Mouse (Mus musculus) cerebellum, adult 2 months (tissue): ENCODE measurements around the gene Prex1. TPM values are rescaled to one million over a fixed set of nuclear protein-coding genes. Genes with fewer than 3 reads are reported as not detected.

Source experiments
- DNase-seq, 2 experiments: peaks; one replicate each; pipeline ENCODE4 v3.0.0; 2021
- H3K27ac ChIP-seq: fragments of 200-500 bp; 2 replicates; pipeline ENCODE4 v1.5.1; 2012; ENCODE audit warnings: low read length, control low read depth, inconsistent platforms; ENCODE audit not compliant: insufficient read depth
- H3K27me3 ChIP-seq: fragments of 200-500 bp; 2 replicates; pipeline ENCODE4 v1.6.1; 2012; ENCODE audit warnings: inconsistent platforms, mild to moderate bottlenecking, low read length, moderate library complexity; ENCODE audit not compliant: control insufficient read depth, insufficient read depth
- H3K4me1 ChIP-seq: fragments of 200-500 bp; 2 replicates; pipeline ENCODE4 v1.6.1; 2011; ENCODE audit warnings: low read length; ENCODE audit not compliant: control insufficient read depth, insufficient read depth
- H3K4me3 ChIP-seq: fragments of 200-500 bp; replicated peaks from 2 replicates; pipeline ENCODE3; 2011; ENCODE audit warnings: mild to moderate bottlenecking, low read depth, low read length, control low read depth; ENCODE audit not compliant: insufficient read depth
- CTCF ChIP-seq: fragments of 200-500 bp; IDR thresholded peaks from 2 replicates; pipeline ENCODE4 v1.5.1; 2011; ENCODE audit warnings: low read depth, mild to moderate bottlenecking, control low read depth, low read length, moderate library complexity, borderline replicate concordance; ENCODE audit not compliant: insufficient read depth
- POLR2A ChIP-seq: fragments of 200-500 bp; IDR thresholded peaks from 2 replicates; pipeline ENCODE4 v1.6.1; 2011; ENCODE audit warnings: low read length, control low read depth, borderline replicate concordance; ENCODE audit not compliant: insufficient read depth
- WGBS: fragments of 180-500 bp; shearing (Covaris S2); methylation state at CpG from one replicate; pipeline ENCODE4 v1.1.7; 2018; 5-methylcytosine and 5-hydroxymethylcytosine counted together
- polyA plus RNA-seq: library from polyadenylated mRNA; depleted of rRNA; stranded (reverse); fragments of >200 nt; gene quantifications from 2 replicates; pipeline ENCODE4 v1.2.3, GENCODE M21; 2012

The Prex1 gene
- polyA plus RNA-seq, 1 experiment, result 70.1 TPM

- TF ChIP-seq POLR2A (no peak), CTCF (no peak)
- Histone ChIP-seq H3K27me3 (no peaks in the 10 kb centered on the region), H3K27ac (no peak overlapping the region), H3K4me1 (no peaks in the 10 kb centered on the region), H3K4me3 (no peak overlapping the region)
- WGBS, result 75% methylated on average over 6 of the region's 6 CpGs
- DNase-seq, result no peak
These were observed 16.9 kb upstream of the Prex1 start for GRCm38 (mm10) chr2:166730567-166730915.

GRCm38 (mm10) chr2:166729656-166730566 is 16.3 kb upstream of the Prex1 start:
- H3K4me3 ChIP-seq, result no peak overlapping the region
- 47% methylated on average over 19 of the region's 19 CpGs for WGBS

DNA sequence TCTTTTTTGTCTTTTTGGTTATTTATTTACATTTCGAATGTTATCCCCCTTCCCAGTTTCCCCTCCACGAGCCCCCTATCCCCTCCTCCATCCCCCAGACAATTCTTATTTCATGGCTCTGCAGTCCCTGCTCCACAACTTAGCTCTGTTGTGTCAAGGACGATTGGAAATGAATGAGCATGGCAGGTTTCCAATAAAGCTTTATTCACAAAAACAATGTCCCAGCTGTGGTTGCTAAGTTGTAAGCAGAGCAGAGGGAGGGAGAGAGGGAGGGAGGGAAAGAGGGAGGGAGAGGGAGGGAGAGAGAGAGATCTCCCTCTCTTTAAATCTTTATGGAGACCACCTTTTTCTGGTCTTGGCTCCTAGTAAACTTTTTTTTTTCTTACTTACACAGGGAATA is 15.4 kb upstream of the Prex1 start:
- Histone ChIP-seq H3K27ac (no peak overlapping the region), H3K4me1 (no peaks in the 10 kb centered on the region), H3K4me3 (no peak overlapping the region), H3K27me3 (no peaks in the 10 kb centered on the region)
- DNase-seq, result no peak
- 45% methylated on average over 3 of the region's 3 CpGs for WGBS
- no peak for TF ChIP-seq POLR2A
- no peak for TF ChIP-seq CTCF

More at GRCm38 (mm10) chr2:166729656-166730566, 16.3 kb upstream of the Prex1 start:
- no peak for DNase-seq
- no peaks in the 10 kb centered on the region for H3K27me3 ChIP-seq
- no peaks in the 10 kb centered on the region for H3K4me1 ChIP-seq
- TF ChIP-seq CTCF (no peak), POLR2A (no peak)
- no peak overlapping the region for H3K27ac ChIP-seq

- TF ChIP-seq CTCF (no peak), POLR2A (no peak)
- no peak for DNase-seq
- H3K4me3 ChIP-seq, result no peak overlapping the region
- 73% methylated on average over 3 of the region's 3 CpGs for WGBS
- H3K27me3 ChIP-seq, result no peaks in the 10 kb centered on the region
- no peak overlapping the region for H3K27ac ChIP-seq
- no peaks in the 10 kb centered on the region for H3K4me1 ChIP-seq
These were observed 14.6 kb upstream of the Prex1 start for GRCm38 (mm10) chr2:166728261-166728680.

DNA sequence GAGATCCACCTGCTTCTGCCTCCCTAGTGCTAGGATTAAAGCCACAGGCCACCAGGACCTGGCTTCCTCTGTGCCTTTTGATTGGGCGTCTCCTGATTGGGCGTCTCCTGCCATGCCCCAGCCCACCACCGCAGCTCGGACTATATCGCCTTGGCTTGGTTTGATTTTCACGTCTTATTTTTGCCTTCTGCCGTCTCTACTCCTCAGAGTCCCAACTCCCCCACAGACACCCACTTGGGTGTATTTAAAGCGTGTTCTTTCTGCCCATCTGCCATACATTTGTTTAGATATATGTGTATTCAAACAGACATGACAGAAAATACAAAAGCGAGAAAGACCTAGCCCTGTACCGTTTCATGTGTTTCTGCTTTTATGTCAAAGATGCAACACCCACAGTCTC is 14.2 kb upstream of the Prex1 start:
- Histone ChIP-seq H3K4me3 (no peak overlapping the region), H3K27ac (no peak overlapping the region), H3K27me3 (no peaks in the 10 kb centered on the region), H3K4me1 (no peaks in the 10 kb centered on the region)
- DNase-seq, result no peak
- WGBS, result 84% methylated on average over 10 of the region's 10 CpGs
- TF ChIP-seq POLR2A, result no peak
- no peak for TF ChIP-seq CTCF

DNA sequence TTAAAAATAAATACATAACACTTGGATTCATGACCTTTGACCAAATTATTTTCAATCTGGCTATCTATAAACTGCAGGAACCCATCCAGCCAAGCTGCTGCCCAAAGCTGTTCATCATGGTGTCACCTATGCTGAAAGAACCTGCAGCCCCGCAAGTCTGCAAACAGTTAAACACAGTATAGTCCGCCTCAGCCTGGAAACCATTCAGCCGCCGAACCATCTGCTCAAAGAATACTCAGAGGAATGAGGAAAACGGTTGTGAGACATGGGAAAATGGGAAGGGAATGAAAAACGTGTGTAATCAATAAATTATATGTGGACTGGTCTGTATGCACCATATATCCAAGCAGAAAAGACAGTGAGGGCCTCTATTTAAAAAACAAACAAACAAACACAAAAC is 13.3 kb upstream of the Prex1 start:
- Histone ChIP-seq H3K27me3 (no peaks in the 10 kb centered on the region), H3K4me3 (no peak overlapping the region), H3K4me1 (no peaks in the 10 kb centered on the region), H3K27ac (no peak overlapping the region)
- 31% methylated on average over 6 of the region's 6 CpGs for WGBS
- no peak for TF ChIP-seq CTCF
- TF ChIP-seq POLR2A, result no peak
- DNase-seq, result no peak

GRCm38 (mm10) chr2:166720416-166720815 is 6.8 kb upstream of the Prex1 start:
- H3K27me3 ChIP-seq, result no peaks in the 10 kb centered on the region
- DNase-seq, result no peak
- no peaks in the 10 kb centered on the region for H3K4me1 ChIP-seq
- no peak overlapping the region for H3K27ac ChIP-seq
- TF ChIP-seq POLR2A (no peak), CTCF (no peak)
- whole genome bisulfite sequencing, result 78% methylated on average over 3 of the region's 3 CpGs
- H3K4me3 ChIP-seq, result no peak overlapping the region

GRCm38 (mm10) chr2:166719930-166720305 is 6.3 kb upstream of the Prex1 start:
- Histone ChIP-seq H3K27me3 (no peaks in the 10 kb centered on the region), H3K4me1 (no peaks in the 10 kb centered on the region), H3K27ac (no peak overlapping the region), H3K4me3 (no peak overlapping the region)
- no peak for DNase-seq
- TF ChIP-seq CTCF, result no peak
- no peak for TF ChIP-seq POLR2A
- WGBS, result 66% methylated on average over 2 of the region's 2 CpGs
